In the genomic region with DNA sequence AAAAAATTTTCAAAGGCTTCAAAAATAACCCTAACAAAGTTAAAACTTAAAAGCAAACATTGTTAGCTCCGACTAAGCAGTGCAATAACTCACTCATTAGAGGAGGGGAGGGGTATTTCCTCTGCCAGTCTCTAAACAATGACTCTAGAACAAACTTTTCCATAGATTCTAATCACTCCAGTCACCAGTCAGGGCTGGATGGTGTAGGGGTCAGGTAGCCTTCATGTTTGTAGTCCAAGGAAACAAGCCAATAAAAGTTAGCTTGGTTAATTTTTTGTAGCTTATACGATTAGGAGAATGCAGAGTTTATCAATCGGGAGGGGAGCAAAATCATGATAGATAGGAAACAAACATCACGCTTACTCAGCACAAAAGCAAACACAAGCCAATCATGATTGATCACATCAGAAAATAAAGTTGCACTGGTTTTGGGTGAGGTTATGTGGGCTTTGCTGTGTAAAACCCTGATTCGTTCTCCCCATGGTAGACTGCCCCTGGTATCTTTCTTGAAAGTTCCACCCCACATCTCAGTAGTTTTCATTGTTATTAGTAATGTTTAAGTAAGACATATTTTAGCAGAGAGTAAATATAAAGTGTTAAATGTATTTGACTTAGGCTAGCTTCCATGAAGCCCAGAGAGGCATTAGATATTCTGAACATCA, we compare ENCODE assay signal across 24 mouse cellular contexts.
A peak's percentile ranks its signal among the peaks of the same experiment; 100 is the strongest.
DNase-seq lines count a peak whose midpoint lies in the region; ATAC-seq and TF ChIP-seq lines count a peak whose summit lies in the region.
"Had no signal": no experiment of that assay in that cellular context is flagged by ENCODE, and none has a peak within 500 bp of the region (broad histone marks: within the 10 kb centered on the region; RNA-seq: fewer than 3 reads in every experiment).

No protein-coding gene starts in this region.

- no peak overlapping the region for H3K27ac ChIP-seq in stomach, embryonic 14.5 days (ENCODE audit: low read length)
- no peak overlapping the region for H3K27ac ChIP-seq in stomach, postnatal 0 days (replicated peaks)
- H3K27ac ChIP-seq in ES-E14 (ENCODE audit: insufficient read depth, low read depth, low read length, poor library complexity, severe bottlenecking): no peak overlapping the region
- no peak overlapping the region for H3K27ac ChIP-seq in stomach, embryonic 15.5 days
- H3K27ac ChIP-seq in stomach, embryonic 16.5 days (ENCODE audit: low read length): no peak overlapping the region

- no peaks in the 10 kb centered on the region for H3K36me3 ChIP-seq in stomach, embryonic 14.5 days (ENCODE audit: control insufficient read depth, insufficient read depth, low read length)
- no peaks in the 10 kb centered on the region for H3K36me3 ChIP-seq in stomach, postnatal 0 days (ENCODE audit: control insufficient read depth, insufficient read depth, low read length)
- no peaks in the 10 kb centered on the region for H3K36me3 ChIP-seq in ES-E14 (ENCODE audit: control insufficient read depth, insufficient read depth, low read length, poor library complexity, severe bottlenecking)
- H3K36me3 ChIP-seq in stomach, embryonic 15.5 days: no peaks in the 10 kb centered on the region
- H3K36me3 ChIP-seq in stomach, embryonic 16.5 days (ENCODE audit: control insufficient read depth, insufficient read depth, low read length): no peaks in the 10 kb centered on the region
- H3K36me3 ChIP-seq: G1E had no signal

- no peak for TF ChIP-seq CTCF in stomach, postnatal 0 days (IDR thresholded peaks at IDR 0.05; ENCODE audit: low read depth)

- no peak for DNase-seq in stomach, postnatal 0 days (ENCODE audit: low spot score)
- no peak for DNase-seq in ES-E14 (ENCODE audit: low read depth, low spot score)
- no peak for DNase-seq in frontal cortex, postnatal 36 days (ENCODE audit: low spot score in 2 of 2)
- no peak for DNase-seq in c-Kit-positive CD71-positive TER-119-positive erythroid progenitor cells, embryonic 14.5 days (ENCODE audit: low spot score)
- no peak for DNase-seq in retina, embryonic 14.5 days (ENCODE audit: low spot score)
- DNase-seq: adrenal gland, adult 2 months; adrenal gland, adult 8-10 months; adrenal gland, postnatal 10 days; adrenal gland, postnatal 14 days; adrenal gland, postnatal 25 days; adrenal gland, postnatal 36 days; B cell, adult 2 months; cerebellum, adult 11 months; cerebellum, adult 11-12 months; cerebellum, adult 18-20 months; cerebellum, adult 2 months had no signal

- in situ Hi-C loops in ES-E14 (cut with MboI; ENCODE audit: low sequenced_read_pairs in 2 of 2, unreplicated experiment in 2 of 2): no loop called here

- no peak overlapping the region for H3K9ac ChIP-seq in stomach, embryonic 14.5 days (replicated peaks; ENCODE audit: low read depth, low read length)
- H3K9ac ChIP-seq in stomach, postnatal 0 days (ENCODE audit: low read length): no peak overlapping the region
- H3K9ac ChIP-seq in ES-E14 (ENCODE audit: insufficient read depth, low read depth, low read length, poor library complexity, severe bottlenecking): no peak overlapping the region
- H3K9ac ChIP-seq in stomach, embryonic 15.5 days: no peak overlapping the region
- no peak overlapping the region for H3K9ac ChIP-seq in stomach, embryonic 16.5 days (ENCODE audit: low read length)

- H3K4me2 ChIP-seq in stomach, embryonic 14.5 days (replicated peaks; ENCODE audit: low read depth, low read length): no peak overlapping the region
- H3K4me2 ChIP-seq in stomach, postnatal 0 days (replicated peaks; ENCODE audit: low read depth): no peak overlapping the region
- no peak overlapping the region for H3K4me2 ChIP-seq in stomach, embryonic 15.5 days
- H3K4me2 ChIP-seq in stomach, embryonic 16.5 days (ENCODE audit: low read depth, low read length): no peak overlapping the region

- H3K4me1 ChIP-seq in stomach, embryonic 14.5 days (ENCODE audit: control insufficient read depth, insufficient read depth, low read length): no peaks in the 10 kb centered on the region
- H3K4me1 ChIP-seq in stomach, postnatal 0 days (replicated peaks; ENCODE audit: control insufficient read depth, insufficient read depth): no peaks in the 10 kb centered on the region
- no peaks in the 10 kb centered on the region for H3K4me1 ChIP-seq in ES-E14 (ENCODE audit: control insufficient read depth in 2 of 2, insufficient read depth in 2 of 2, low read length in 2 of 2, poor library complexity in 1 of 2)
- no peaks in the 10 kb centered on the region for H3K4me1 ChIP-seq in stomach, embryonic 15.5 days
- no peaks in the 10 kb centered on the region for H3K4me1 ChIP-seq in stomach, embryonic 16.5 days (ENCODE audit: control insufficient read depth, insufficient read depth, low read length)

- H3K4me3 ChIP-seq in stomach, embryonic 14.5 days (ENCODE audit: low read depth, low read length): no peak overlapping the region
- H3K4me3 ChIP-seq in stomach, postnatal 0 days (ENCODE audit: low read depth, low read length): no peak overlapping the region
- no peak overlapping the region for H3K4me3 ChIP-seq in ES-E14 (ENCODE audit: insufficient read depth in 1 of 2, low read depth in 1 of 2, low read length in 2 of 2, poor library complexity in 1 of 2, severe bottlenecking in 1 of 2)
- no peak overlapping the region for H3K4me3 ChIP-seq in stomach, embryonic 15.5 days (replicated peaks)
- H3K4me3 ChIP-seq in stomach, embryonic 16.5 days (replicated peaks; ENCODE audit: low read length): no peak overlapping the region

- no peak for TF ChIP-seq EP300 in stomach, postnatal 0 days (optimal IDR thresholded peaks at IDR 0.05)

- no peaks in the 10 kb centered on the region for H3K9me3 ChIP-seq in stomach, embryonic 14.5 days (ENCODE audit: control insufficient read depth, low read depth, low read length)
- no peaks in the 10 kb centered on the region for H3K9me3 ChIP-seq in stomach, postnatal 0 days (ENCODE audit: control insufficient read depth, low read length)
- H3K9me3 ChIP-seq in ES-E14 (ENCODE audit: control insufficient read depth, insufficient read depth, low read depth, low read length): no peaks in the 10 kb centered on the region
- no peaks in the 10 kb centered on the region for H3K9me3 ChIP-seq in stomach, embryonic 15.5 days
- H3K9me3 ChIP-seq in stomach, embryonic 16.5 days (replicated peaks; ENCODE audit: control insufficient read depth, low read length): no peaks in the 10 kb centered on the region
- H3K9me3 ChIP-seq: G1E had no signal

- H3K27me3 ChIP-seq in stomach, embryonic 14.5 days (ENCODE audit: control insufficient read depth, insufficient read depth, low read length): no peaks in the 10 kb centered on the region
- no peaks in the 10 kb centered on the region for H3K27me3 ChIP-seq in stomach, postnatal 0 days (ENCODE audit: control insufficient read depth, insufficient read depth, low read length)
- H3K27me3 ChIP-seq in stomach, embryonic 15.5 days (replicated peaks): no peaks in the 10 kb centered on the region
- H3K27me3 ChIP-seq in stomach, embryonic 16.5 days (ENCODE audit: control insufficient read depth, insufficient read depth, low read length): no peaks in the 10 kb centered on the region
- H3K27me3 ChIP-seq: CH12.LX had no signal

- 44% methylated on average over 5 of the region's 5 CpGs for WGBS in stomach, embryonic 14.5 days
- WGBS in stomach, postnatal 0 days: 33% methylated on average over 5 of the region's 5 CpGs
- 36% methylated on average over 5 of the region's 5 CpGs for WGBS in stomach, embryonic 15.5 days
- WGBS in stomach, embryonic 16.5 days: 40% methylated on average over 5 of the region's 5 CpGs

- peak; percentile 63 for ATAC-seq in stomach, embryonic 14.5 days (ENCODE audit: insufficient number of reproducible peaks, insufficient read depth, low FRiP score, low read depth)
- no peak for ATAC-seq in stomach, postnatal 0 days (ENCODE audit: low FRiP score, low TSS enrichment)
- ATAC-seq in stomach, embryonic 15.5 days (ENCODE audit: insufficient read depth, low FRiP score, low read depth): peak; percentile 75
- ATAC-seq in stomach, embryonic 16.5 days (ENCODE audit: insufficient read depth, low FRiP score): peak; percentile 68
- ATAC-seq: activated CD4-positive, CD25-positive, alpha-beta regulatory T cell, adult 4 months; CD4-positive, CD25-positive, alpha-beta regulatory T cell, adult 4 months; Patski had no signal

TF ChIP-seq in ES-E14, 5 proteins besides CTCF, POLR2A, EP300 and RAD21:
- no peak for TF ChIP-seq CHD2 (IDR thresholded peaks at IDR 0.05; ENCODE audit: low read depth, low read length)
- TF ChIP-seq MAFK (IDR thresholded peaks at IDR 0.05; ENCODE audit: insufficient read depth, low read depth, low read length): 0 out of 2 replicates have a peak, but pooled peaks have one; percentile 17
TF ChIP-seq in ES-E14: peak in this region for 1.
